Mouse (Mus musculus): ENCODE results near the gene Immp2l. TPM values are rescaled to one million over a fixed set of nuclear protein-coding genes. Genes with fewer than 3 reads are reported as not detected.

The Immp2l gene
- polyA plus RNA-seq, 1 experiment: 9.6 TPM

GRCm38 (mm10) chr12:41425101-41425679 is 401.3 kb downstream of the Immp2l start:
- Histone ChIP-seq H3K4me2 (ENCODE audit: low read depth) (no peak overlapping the region), H3K4me3 (no peak overlapping the region), H3ac (ENCODE audit: control insufficient read depth, insufficient read length) (no peak overlapping the region), H3K27me3 (ENCODE audit: control insufficient read depth, insufficient read depth, insufficient read length) (no peaks in the 10 kb centered on the region), H3K79me2 (ENCODE audit: control insufficient read depth, insufficient read depth) (no peaks in the 10 kb centered on the region), H3K36me3 (ENCODE audit: control insufficient read depth, insufficient read depth) (no peaks in the 10 kb centered on the region)
- TF ChIP-seq POLR2A (IDR thresholded peaks at IDR 0.05; ENCODE audit: insufficient read length, low read depth): no peak
- TF ChIP-seq MYOG (IDR thresholded peaks at IDR 0.05; ENCODE audit: control insufficient read depth in 1 of 3, insufficient read depth in 1 of 3, insufficient read length in 2 of 3, low read depth in 2 of 3): no peak
- no peak for TF ChIP-seq REST (IDR thresholded peaks at IDR 0.05; ENCODE audit: insufficient read depth, insufficient read length)
- no peak for TF ChIP-seq CEBPB (IDR thresholded peaks at IDR 0.05; ENCODE audit: insufficient read depth, poor library complexity, severe bottlenecking)
- TF ChIP-seq SRF (IDR thresholded peaks at IDR 0.05; ENCODE audit: control insufficient read depth, insufficient read length, low read depth): no peak
- no peak for TF ChIP-seq E2F4 (IDR thresholded peaks at IDR 0.05; ENCODE audit: insufficient read depth)
- TF ChIP-seq USF1 (IDR thresholded peaks at IDR 0.05; ENCODE audit: low read depth): no peak
- TF ChIP-seq MYOD1 (IDR thresholded peaks at IDR 0.05; ENCODE audit: control insufficient read depth in 1 of 3, insufficient read length in 2 of 3, low read depth in 2 of 3): no peak
- no peak for TF ChIP-seq MAX (IDR thresholded peaks at IDR 0.05; ENCODE audit: low read depth)
- TF ChIP-seq TCF12 (IDR thresholded peaks at IDR 0.05; ENCODE audit: insufficient read depth, poor library complexity, severe bottlenecking): no peak
- no peak for TF ChIP-seq POLR2AphosphoS2 (IDR thresholded peaks at IDR 0.05; ENCODE audit: insufficient read length, low read depth)
- TF ChIP-seq TCF3 (IDR thresholded peaks at IDR 0.05; ENCODE audit: insufficient read length, low read depth): no peak

DNA sequence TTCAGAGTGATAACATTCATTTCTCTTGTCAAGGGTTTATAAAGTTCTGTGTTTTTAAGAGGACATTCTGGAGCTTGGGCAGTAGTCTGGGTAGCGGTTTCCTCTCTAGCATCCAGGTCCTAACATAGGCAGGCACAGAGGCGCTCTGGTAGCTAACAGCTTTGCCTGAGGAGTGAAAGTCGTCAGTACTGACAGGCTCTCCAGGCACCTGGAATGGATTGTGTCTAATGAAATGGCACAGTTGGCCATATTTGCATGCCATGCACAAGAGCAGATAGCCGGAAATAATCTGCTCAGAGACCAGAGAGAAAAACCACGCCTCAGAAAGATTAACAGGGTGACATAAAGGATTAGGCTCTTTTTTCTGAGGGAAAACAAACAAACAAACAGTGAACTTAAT is 403.6 kb downstream of the Immp2l start:
- no peak overlapping the region for H3ac ChIP-seq (ENCODE audit: control insufficient read depth, insufficient read length)
- H3K4me3 ChIP-seq: no peak overlapping the region
- H3K79me2 ChIP-seq (ENCODE audit: control insufficient read depth, insufficient read depth): no peaks in the 10 kb centered on the region
- no peaks in the 10 kb centered on the region for H3K27me3 ChIP-seq (ENCODE audit: control insufficient read depth, insufficient read depth, insufficient read length)
- no peak overlapping the region for H3K4me2 ChIP-seq (ENCODE audit: low read depth)
- H3K36me3 ChIP-seq (ENCODE audit: control insufficient read depth, insufficient read depth): no peaks in the 10 kb centered on the region
- no peak for TF ChIP-seq TCF12 (IDR thresholded peaks at IDR 0.05; ENCODE audit: insufficient read depth, poor library complexity, severe bottlenecking)
- no peak for TF ChIP-seq CEBPB (IDR thresholded peaks at IDR 0.05; ENCODE audit: insufficient read depth, poor library complexity, severe bottlenecking)
- no peak for TF ChIP-seq MYOD1 (IDR thresholded peaks at IDR 0.05; ENCODE audit: control insufficient read depth in 1 of 3, insufficient read length in 2 of 3, low read depth in 2 of 3)
- TF ChIP-seq TCF3 (IDR thresholded peaks at IDR 0.05; ENCODE audit: insufficient read length, low read depth): no peak
- TF ChIP-seq POLR2AphosphoS2 (IDR thresholded peaks at IDR 0.05; ENCODE audit: insufficient read length, low read depth): no peak
- TF ChIP-seq SRF (IDR thresholded peaks at IDR 0.05; ENCODE audit: control insufficient read depth, insufficient read length, low read depth): no peak
- no peak for TF ChIP-seq REST (IDR thresholded peaks at IDR 0.05; ENCODE audit: insufficient read depth, insufficient read length)
- TF ChIP-seq USF1 (IDR thresholded peaks at IDR 0.05; ENCODE audit: low read depth): no peak
- no peak for TF ChIP-seq POLR2A (IDR thresholded peaks at IDR 0.05; ENCODE audit: insufficient read length, low read depth)
- no peak for TF ChIP-seq MAX (IDR thresholded peaks at IDR 0.05; ENCODE audit: low read depth)
- no peak for TF ChIP-seq E2F4 (IDR thresholded peaks at IDR 0.05; ENCODE audit: insufficient read depth)
- TF ChIP-seq MYOG (IDR thresholded peaks at IDR 0.05; ENCODE audit: control insufficient read depth in 1 of 3, insufficient read depth in 1 of 3, insufficient read length in 2 of 3, low read depth in 2 of 3): no peak

- Histone ChIP-seq H3K36me3 (ENCODE audit: control insufficient read depth, insufficient read depth) (no peaks in the 10 kb centered on the region), H3K79me2 (ENCODE audit: control insufficient read depth, insufficient read depth) (no peaks in the 10 kb centered on the region), H3K27me3 (ENCODE audit: control insufficient read depth, insufficient read depth, insufficient read length) (no peaks in the 10 kb centered on the region), H3K4me3 (no peak overlapping the region), H3K4me2 (ENCODE audit: low read depth) (no peak overlapping the region), H3ac (ENCODE audit: control insufficient read depth, insufficient read length) (no peak overlapping the region)
- TF ChIP-seq MYOG (IDR thresholded peaks at IDR 0.05; ENCODE audit: control insufficient read depth in 1 of 3, insufficient read depth in 1 of 3, insufficient read length in 2 of 3, low read depth in 2 of 3) (no peak), MAX (IDR thresholded peaks at IDR 0.05; ENCODE audit: low read depth) (no peak), REST (IDR thresholded peaks at IDR 0.05; ENCODE audit: insufficient read depth, insufficient read length) (no peak), MYOD1 (IDR thresholded peaks at IDR 0.05; ENCODE audit: control insufficient read depth in 1 of 3, insufficient read length in 2 of 3, low read depth in 2 of 3) (no peak), POLR2AphosphoS2 (IDR thresholded peaks at IDR 0.05; ENCODE audit: insufficient read length, low read depth) (no peak), USF1 (IDR thresholded peaks at IDR 0.05; ENCODE audit: low read depth) (no peak), TCF3 (IDR thresholded peaks at IDR 0.05; ENCODE audit: insufficient read length, low read depth) (no peak), POLR2A (IDR thresholded peaks at IDR 0.05; ENCODE audit: insufficient read length, low read depth) (no peak), SRF (IDR thresholded peaks at IDR 0.05; ENCODE audit: control insufficient read depth, insufficient read length, low read depth) (no peak), CEBPB (IDR thresholded peaks at IDR 0.05; ENCODE audit: insufficient read depth, poor library complexity, severe bottlenecking) (no peak), TCF12 (IDR thresholded peaks at IDR 0.05; ENCODE audit: insufficient read depth, poor library complexity, severe bottlenecking) (no peak), E2F4 (IDR thresholded peaks at IDR 0.05; ENCODE audit: insufficient read depth) (no peak)
These were observed 404.9 kb downstream of the Immp2l start for GRCm38 (mm10) chr12:41428806-41429205.

- H3K27me3 ChIP-seq (ENCODE audit: control insufficient read depth, insufficient read depth, insufficient read length): no peaks in the 10 kb centered on the region
- TF ChIP-seq USF1 (IDR thresholded peaks at IDR 0.05; ENCODE audit: low read depth) (no peak), POLR2A (IDR thresholded peaks at IDR 0.05; ENCODE audit: insufficient read length, low read depth) (no peak), MYOD1 (IDR thresholded peaks at IDR 0.05; ENCODE audit: control insufficient read depth in 1 of 3, insufficient read length in 2 of 3, low read depth in 2 of 3) (no peak), MAX (IDR thresholded peaks at IDR 0.05; ENCODE audit: low read depth) (no peak), SRF (IDR thresholded peaks at IDR 0.05; ENCODE audit: control insufficient read depth, insufficient read length, low read depth) (no peak), CEBPB (IDR thresholded peaks at IDR 0.05; ENCODE audit: insufficient read depth, poor library complexity, severe bottlenecking) (no peak), REST (IDR thresholded peaks at IDR 0.05; ENCODE audit: insufficient read depth, insufficient read length) (no peak)
- H3ac ChIP-seq (ENCODE audit: control insufficient read depth, insufficient read length): no peak overlapping the region
- H3K4me2 ChIP-seq (ENCODE audit: low read depth): no peak overlapping the region
- H3K36me3 ChIP-seq (ENCODE audit: control insufficient read depth, insufficient read depth): no peaks in the 10 kb centered on the region
- no peak overlapping the region for H3K4me3 ChIP-seq
- no peaks in the 10 kb centered on the region for H3K79me2 ChIP-seq (ENCODE audit: control insufficient read depth, insufficient read depth)
These were observed 412.5 kb downstream of the Immp2l start for GRCm38 (mm10) chr12:41436206-41436985.

All from myocyte (in vitro differentiated cells).